Mouse (Mus musculus) cortical plate, adult 2 months (tissue): ENCODE results near the gene Mtm1.
A peak's percentile ranks its signal among the peaks of the same experiment; 100 is the strongest.

ENCODE experiments used
- CTCF ChIP-seq: fragments of 200-500 bp; IDR thresholded peaks from 2 replicates; pipeline ENCODE4 v1.5.1; 2011; ENCODE audit warnings: mild to moderate bottlenecking, control low read depth, low read length; ENCODE audit not compliant: insufficient read depth; ENCODE audit errors: extremely low read depth
- POLR2A ChIP-seq: fragments of 200-500 bp; IDR thresholded peaks from 2 replicates; pipeline ENCODE4 v1.6.1; 2011; ENCODE audit warnings: mild to moderate bottlenecking, low read length, control low read depth; ENCODE audit not compliant: insufficient read depth; ENCODE audit errors: extremely low read depth

- peak; percentile 59 for TF ChIP-seq CTCF
- TF ChIP-seq POLR2A, result no peak
Measured at GRCm38 (mm10) chrX:71311229-71311628, 100.7 kb downstream of the Mtm1 start.
